Mouse (Mus musculus) MEL (cell line): Measurements from ENCODE around the gene Fam98c. TPM values are rescaled to one million over a fixed set of nuclear protein-coding genes. Genes with fewer than 3 reads are reported as not detected.
"Not testable (repeated sequence)": the region's sequence is repeated elsewhere in the genome, so short reads cannot be mapped to it uniquely, and the experiment has no call there.

Experiments
- DNase-seq: peaks from one replicate; pipeline ENCODE4 v3.0.0; 2011; ENCODE audit warnings: low read depth, low spot score
- H3K27ac ChIP-seq: 2 replicates; pipeline ENCODE4 v1.5.1; 2012; ENCODE audit warnings: low read depth, mild to moderate bottlenecking, control low read depth, low read length, moderate library complexity; ENCODE audit not compliant: control insufficient read depth
- H3K27me3 ChIP-seq, 2 experiments: fragments of 150-350 bp in 1 of 2; sonication (generic) in 1 of 2; 2 replicates each; pipeline ENCODE4 v1.6.1; 2012; ENCODE audit warnings: low read length in 2 of 2, mild to moderate bottlenecking in 2 of 2, improper control_type of control experiment in 1 of 2, moderate library complexity in 1 of 2; ENCODE audit not compliant: insufficient read depth in 2 of 2, control insufficient read depth in 1 of 2
- H3K36me3 ChIP-seq, 2 experiments: 2 replicates each; pipeline ENCODE4 v1.6.1; 2012 to 2014; ENCODE audit warnings: low read length in 2 of 2, improper control_type of control experiment in 1 of 2, inconsistent platforms in 1 of 2, mild to moderate bottlenecking in 1 of 2; ENCODE audit not compliant: insufficient read depth in 2 of 2, control insufficient read depth in 1 of 2
- H3K4me1 ChIP-seq, 2 experiments: fragments of 150-350 bp in 1 of 2; sonication (generic) in 1 of 2; 2 replicates each; pipeline ENCODE4 v1.6.1; 2012; ENCODE audit warnings: low read length in 2 of 2, improper control_type of control experiment in 1 of 2, mild to moderate bottlenecking in 1 of 2; ENCODE audit not compliant: insufficient read depth in 2 of 2, control insufficient read depth in 1 of 2
- H3K4me3 ChIP-seq, 2 experiments: fragments of 150-350 bp in 1 of 2; sonication (generic) in 1 of 2; 2 replicates each; pipeline ENCODE4 v1.5.1; 2012; ENCODE audit warnings: low read depth in 2 of 2, low read length in 2 of 2, mild to moderate bottlenecking in 2 of 2, moderate library complexity in 2 of 2, control low read depth in 1 of 2, improper control_type of control experiment in 1 of 2; ENCODE audit not compliant: control insufficient read depth in 1 of 2, insufficient read depth in 1 of 2
- H3K79me2 ChIP-seq: 2 replicates; pipeline ENCODE4 v1.6.1; 2012; ENCODE audit warnings: mild to moderate bottlenecking, low read length, moderate library complexity; ENCODE audit not compliant: control insufficient read depth, poor library complexity, insufficient read depth
- H3K9ac ChIP-seq: 2 replicates; pipeline ENCODE4 v1.6.1; 2012; ENCODE audit warnings: low read depth, mild to moderate bottlenecking, control low read depth, low read length, moderate library complexity; ENCODE audit not compliant: control insufficient read depth, poor library complexity, severe bottlenecking
- H3K9me3 ChIP-seq: fragments of 150-350 bp; sonication (generic); replicated peaks from 2 replicates; pipeline ENCODE4 v1.6.1; 2012; ENCODE audit warnings: mild to moderate bottlenecking, low read length, improper control_type of control experiment, moderate library complexity; ENCODE audit not compliant: insufficient read depth
- BHLHE40 ChIP-seq: IDR thresholded peaks from 2 replicates; pipeline ENCODE4 v1.6.1; 2012; ENCODE audit warnings: low read depth, mild to moderate bottlenecking, inconsistent platforms, low read length, improper control_type of control experiment, borderline replicate concordance
- CHD2 ChIP-seq: IDR thresholded peaks from 2 replicates; pipeline ENCODE4 v1.6.1; 2011; ENCODE audit warnings: low read length, improper control_type of control experiment
- EP300 ChIP-seq, 2 experiments: IDR thresholded peaks; 2 replicates each; pipeline ENCODE4 v1.6.1; 2011; ENCODE audit warnings: improper control_type of control experiment in 2 of 2, low read length in 2 of 2, low read depth in 1 of 2, mild to moderate bottlenecking in 1 of 2
- ETS1 ChIP-seq: IDR thresholded peaks from 2 replicates; pipeline ENCODE4 v1.6.1; 2012; ENCODE audit warnings: low read depth, mild to moderate bottlenecking, inconsistent platforms, low read length, improper control_type of control experiment, moderate library complexity
- GATA1 ChIP-seq: IDR thresholded peaks from 2 replicates; pipeline ENCODE4 v1.6.1; 2011; ENCODE audit warnings: low read depth, low read length, improper control_type of control experiment
- HCFC1 ChIP-seq: IDR thresholded peaks from 2 replicates; pipeline ENCODE4 v1.6.1; 2012; ENCODE audit warnings: low read depth, mild to moderate bottlenecking, inconsistent platforms, low read length, improper control_type of control experiment, moderate library complexity
- JUND ChIP-seq: IDR thresholded peaks from 2 replicates; pipeline ENCODE4 v1.6.1; 2011; ENCODE audit warnings: low read depth, mild to moderate bottlenecking, improper control_type of control experiment, low read length
- MAZ ChIP-seq: IDR thresholded peaks from 2 replicates; pipeline ENCODE4 v1.6.1; 2012; ENCODE audit warnings: low read depth, mild to moderate bottlenecking, inconsistent platforms, low read length, improper control_type of control experiment
- MXI1 ChIP-seq: IDR thresholded peaks from 2 replicates; pipeline ENCODE4 v1.6.1; 2011; ENCODE audit warnings: mild to moderate bottlenecking, low read depth, low read length, improper control_type of control experiment
- NELFE ChIP-seq: IDR thresholded peaks from 2 replicates; pipeline ENCODE4 v1.6.1; 2011; ENCODE audit warnings: low read depth, low read length, improper control_type of control experiment
- RCOR1 ChIP-seq: IDR thresholded peaks from 2 replicates; pipeline ENCODE4 v1.6.1; 2012; ENCODE audit warnings: low read depth, mild to moderate bottlenecking, inconsistent platforms, low read length, improper control_type of control experiment
- SIN3A ChIP-seq: IDR thresholded peaks from 2 replicates; pipeline ENCODE4 v1.6.1; 2012; ENCODE audit warnings: low read length, improper control_type of control experiment, inconsistent platforms
- TCF12 ChIP-seq: IDR thresholded peaks from 2 replicates; pipeline ENCODE4 v1.6.1; 2014; ENCODE audit warnings: low read depth, mild to moderate bottlenecking, inconsistent platforms, low read length, improper control_type of control experiment, moderate library complexity
- ZMIZ1 ChIP-seq: IDR thresholded peaks from 2 replicates; pipeline ENCODE4 v1.6.1; 2012; ENCODE audit warnings: low read depth, mild to moderate bottlenecking, inconsistent platforms, low read length, improper control_type of control experiment, moderate library complexity
- ZNF384 ChIP-seq: IDR thresholded peaks from 2 replicates; pipeline ENCODE4 v1.6.1; 2012; ENCODE audit warnings: low read depth, mild to moderate bottlenecking, inconsistent platforms, low read length, improper control_type of control experiment
- polyA plus RNA-seq, 2 experiments: library from polyadenylated mRNA; stranded (reverse) in 1 of 2; unstranded in 1 of 2; fragments of >175 nt in 1 of 2; fragments of >200 nt in 1 of 2; gene quantifications; 2 replicates each; pipeline versions ENCODE4 v1.2.1 to v1.2.4; 2012; ENCODE audit warnings: low replicate concordance in 2 of 2, low read depth in 1 of 2; ENCODE audit not compliant: insufficient read length in 2 of 2, insufficient read depth in 1 of 2, missing spikeins in 1 of 2
- total RNA-seq: library from RNA; depleted of rRNA; stranded (reverse); fragments of 300-350 nt; gene quantifications from 2 replicates; pipeline ENCODE4 v1.2.3, GENCODE M21; 2012

Gene Fam98c
- total and polyA plus RNA-seq, 3 experiments = 14.3 to 32.0 TPM; not detected in 1

DNA sequence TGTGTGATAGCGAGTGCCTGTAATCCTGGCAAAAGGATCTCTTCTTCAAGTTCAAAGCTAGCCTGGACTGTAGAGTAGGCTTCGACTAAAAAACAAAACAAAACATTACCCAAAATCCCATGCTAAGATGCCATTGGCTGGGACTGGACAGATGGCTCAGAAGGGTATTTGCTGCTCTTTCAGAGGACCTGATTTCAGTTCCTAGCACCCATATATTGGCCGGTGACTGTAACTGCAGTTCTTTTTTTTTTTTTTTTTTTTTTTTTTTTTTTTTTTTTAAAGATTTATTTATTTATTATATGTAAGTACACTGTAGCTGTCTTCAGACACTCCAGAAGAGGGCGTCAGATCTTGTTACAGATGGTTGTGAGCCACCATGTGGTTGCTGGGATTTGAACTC is 16.8 kb downstream of the Fam98c start:
- peaks cover 5 to 12% of the 10 kb centered on the region in 2 experiments for H3K4me1 ChIP-seq
- not testable (repeated sequence) for H3K9ac ChIP-seq, H3K9me3 ChIP-seq, H3K36me3 ChIP-seq, H3K27me3 ChIP-seq, H3K27ac ChIP-seq, H3K4me3 ChIP-seq, DNase-seq, H3K79me2 ChIP-seq
- peak; percentile 79 for TF ChIP-seq ZNF384

DNA sequence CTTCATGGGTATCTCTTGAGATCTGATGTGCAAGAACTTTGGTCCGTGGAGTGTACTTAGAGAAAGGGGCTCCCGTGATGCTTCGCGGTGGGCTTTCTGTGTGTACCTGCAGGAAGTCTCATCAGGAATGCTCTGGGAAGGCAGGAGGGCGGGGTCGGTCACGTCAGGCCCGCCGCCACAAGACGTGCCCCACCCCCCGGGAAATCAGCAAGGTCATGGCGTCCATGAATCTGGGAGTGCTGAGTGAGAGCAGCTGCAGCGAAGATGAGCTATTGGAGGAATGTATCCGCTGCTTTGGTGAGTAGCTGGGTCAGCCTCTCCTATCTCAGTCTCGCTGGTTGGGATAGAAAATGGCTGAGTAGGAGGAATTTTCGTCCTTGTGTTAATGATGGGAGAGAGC is 18.6 kb downstream of the Fam98c start:
- H3K9me3 ChIP-seq = no peaks in the 10 kb centered on the region
- no peak overlapping the region for H3K27ac ChIP-seq
- H3K4me3 ChIP-seq = no peak overlapping the region
- no peak for DNase-seq
- no peaks in the 10 kb centered on the region for H3K79me2 ChIP-seq
- no peak overlapping the region for H3K9ac ChIP-seq
- TF ChIP-seq NELFE (no peak), CHD2 (no peak)
- peaks cover 3 to 9% of the 10 kb centered on the region in 2 experiments; a peak in 3 of 4 replicates for H3K4me1 ChIP-seq
- H3K36me3 ChIP-seq = peaks cover 0 to 6% of the 10 kb centered on the region in 2 experiments; a peak in 2 of 4 replicates
- H3K27me3 ChIP-seq = no peaks in the 10 kb centered on the region

DNA sequence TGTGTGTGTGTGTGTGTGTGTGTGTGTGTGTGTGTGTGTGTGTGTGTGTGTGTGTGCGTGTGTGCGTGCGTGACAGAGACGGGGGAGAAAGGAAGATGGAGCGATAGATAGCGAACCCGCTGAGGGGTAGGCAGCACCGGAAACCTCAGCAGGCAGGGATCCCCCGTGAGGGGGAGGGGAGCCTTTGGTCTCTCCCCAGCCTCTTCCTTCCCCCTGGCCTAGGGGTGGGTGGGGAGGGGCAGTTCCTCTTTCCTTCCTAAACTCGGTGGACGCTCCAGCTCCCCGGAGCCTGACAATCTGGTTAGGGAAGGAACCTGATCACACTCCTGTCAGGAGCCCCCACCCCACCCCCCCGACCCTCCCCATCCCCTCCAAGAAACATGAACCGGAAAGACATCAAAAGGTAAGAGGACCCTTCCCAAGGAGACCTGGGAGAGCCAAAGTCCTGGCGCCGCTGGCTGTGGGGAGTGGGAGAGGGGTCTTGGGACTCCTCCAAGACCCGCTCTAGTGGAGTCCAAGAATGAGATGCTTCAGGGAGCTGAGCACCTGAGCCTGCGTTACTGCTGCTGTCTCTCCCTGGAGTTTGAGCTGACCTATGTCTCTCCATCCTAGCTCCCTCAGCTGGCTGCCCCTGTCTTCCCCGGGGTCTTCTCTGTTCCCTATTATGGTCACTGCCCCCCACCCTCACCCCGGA is 21.2 kb downstream of the Fam98c start, which contains the start of gene Rasgrp4:
Gene Rasgrp4, plus strand, starts transcription at position 159 of the 694 bp plus-strand sequence.
- TF ChIP-seq HCFC1 (peak; percentile 52; the same call in 1 of the 2 replicates), ETS1 (no peak; the same call in 1 of the 2 replicates), BHLHE40 (0 out of 2 replicates have a peak, but pooled peaks have one; percentile 48), MAZ (peak; percentile 58; the same call in 1 of the 2 replicates), CHD2 (peak; percentile 32; the same call in 1 of the 2 replicates), TCF12 (no peak), RCOR1 (0 out of 2 replicates have a peak, but pooled peaks have one; percentile 28), GATA1 (peak; percentile 59; the same call in 1 of the 2 replicates), MXI1 (0 out of 2 replicates have a peak, but pooled peaks have one; percentile 23), SIN3A (peak; percentile 58; the same call in 1 of the 2 replicates), EP300 (IDR thresholded peaks at IDR 0.05; ENCODE audit: low read depth in 1 of 2, low read length in 2 of 2) (peak; percentile 44 to 58; a peak in 3 of 4 replicates), ZMIZ1 (no peak), JUND (no peak)
- no peaks in the 10 kb centered on the region for H3K27me3 ChIP-seq
- DNase-seq = peak; percentile 88
- H3K79me2 ChIP-seq = no peaks in the 10 kb centered on the region
- H3K4me1 ChIP-seq = peaks cover 3 to 9% of the 10 kb centered on the region in 2 experiments; a peak in 3 of 4 replicates
- H3K27ac ChIP-seq = peak within 1 kb of the TSS; percentile 31; the same call in 1 of the 2 replicates
- H3K9ac ChIP-seq = peak within 1 kb of the TSS; percentile 55
- H3K4me3 ChIP-seq = peak within 1 kb of the TSS; percentile 38 to 44
- H3K9me3 ChIP-seq = no peaks in the 10 kb centered on the region
- H3K36me3 ChIP-seq = peaks cover 0 to 6% of the 10 kb centered on the region in 2 experiments; a peak in 2 of 4 replicates
